Mouse (Mus musculus): ENCODE results near the gene Synpr. TPM values are rescaled to one million over a fixed set of nuclear protein-coding genes. Genes with fewer than 3 reads are reported as not detected.

The Synpr gene
- total and polyA plus RNA-seq, 3 experiments = 0.27 TPM; not detected in 2

DNA sequence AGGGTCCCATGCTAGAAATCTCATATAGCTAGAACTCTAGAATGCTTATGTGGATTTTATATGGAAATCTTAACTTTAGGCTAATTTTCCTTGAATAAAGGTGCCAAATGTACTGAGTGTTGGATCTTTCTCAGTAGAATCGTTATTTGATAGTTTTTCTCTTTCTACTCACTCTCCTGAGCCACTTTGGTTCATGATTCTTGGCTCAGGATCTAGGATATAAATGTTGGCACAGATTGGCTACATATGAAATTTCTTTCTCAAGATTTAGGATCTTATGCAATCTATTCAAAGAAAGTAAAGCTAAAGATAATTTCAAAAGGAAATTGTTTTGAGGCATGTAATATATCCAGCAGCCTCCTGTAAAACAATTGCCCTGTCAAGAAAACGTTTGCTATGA is 263.2 kb downstream of the Synpr start:
- TF ChIP-seq POLR2AphosphoS5 (IDR thresholded peaks at IDR 0.05; ENCODE audit: insufficient replicate concordance, low read depth, low read length) (no peak), GATA1 (IDR thresholded peaks at IDR 0.05; ENCODE audit: borderline replicate concordance, low read length) (no peak), GATA2 (IDR thresholded peaks at IDR 0.05; ENCODE audit: borderline replicate concordance, low read depth, low read length) (no peak), CTCF (IDR thresholded peaks at IDR 0.05; ENCODE audit: low read depth, low read length) (no peak), TAL1 (conservative IDR thresholded peaks at IDR 0.05; ENCODE audit: low read depth, low read length) (no peak)
- no peaks in the 10 kb centered on the region for H3K9me3 ChIP-seq (replicated peaks)
- no peaks in the 10 kb centered on the region for H3K36me3 ChIP-seq (replicated peaks)
- H3K4me3 ChIP-seq (ENCODE audit: low read depth, low read length) = no peak overlapping the region
- ATAC-seq (ENCODE audit: extremely low read depth, insufficient number of reproducible peaks, low FRiP score, poor library complexity, severe bottlenecking) (no peak), DNase-seq (ENCODE audit: low spot score) (no peak)
- H3K27me3 ChIP-seq (ENCODE audit: insufficient read depth, low read length) = no peaks in the 10 kb centered on the region
- no peaks in the 10 kb centered on the region for H3K4me1 ChIP-seq (ENCODE audit: insufficient read depth, low read depth, low read length)

DNA sequence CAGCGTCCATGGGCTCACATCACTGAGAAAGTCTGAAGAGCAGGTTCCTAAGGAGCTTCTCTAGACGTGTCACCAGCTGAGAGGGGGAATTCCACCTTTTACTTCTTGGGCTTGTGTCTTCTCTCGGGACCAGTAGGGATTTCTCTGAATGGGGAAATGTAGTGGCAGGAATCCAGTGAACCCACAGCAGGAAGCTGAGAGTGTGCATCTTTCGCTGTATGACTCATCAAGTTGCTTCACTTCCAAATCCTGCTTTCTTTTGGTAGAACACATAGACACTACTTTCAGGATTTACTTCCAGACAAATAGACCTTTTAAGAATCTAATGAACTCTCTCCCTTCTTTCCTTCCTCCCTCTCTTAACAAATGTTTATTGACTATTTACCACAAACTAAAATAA is 266.6 kb downstream of the Synpr start:
- Histone ChIP-seq H3K4me3 (ENCODE audit: low read depth, low read length) (no peak overlapping the region), H3K36me3 (replicated peaks) (no peaks in the 10 kb centered on the region), H3K27me3 (ENCODE audit: insufficient read depth, low read length) (no peaks in the 10 kb centered on the region), H3K9me3 (replicated peaks) (no peaks in the 10 kb centered on the region), H3K4me1 (ENCODE audit: insufficient read depth, low read depth, low read length) (no peaks in the 10 kb centered on the region)
- TF ChIP-seq CTCF (IDR thresholded peaks at IDR 0.05; ENCODE audit: low read depth, low read length) = no peak
- TF ChIP-seq GATA1 (IDR thresholded peaks at IDR 0.05; ENCODE audit: borderline replicate concordance, low read length) = no peak
- TF ChIP-seq GATA2 (IDR thresholded peaks at IDR 0.05; ENCODE audit: borderline replicate concordance, low read depth, low read length) = no peak
- TF ChIP-seq POLR2AphosphoS5 (IDR thresholded peaks at IDR 0.05; ENCODE audit: insufficient replicate concordance, low read depth, low read length) = no peak
- no peak for TF ChIP-seq TAL1 (conservative IDR thresholded peaks at IDR 0.05; ENCODE audit: low read depth, low read length)
- DNase-seq (ENCODE audit: low spot score) (no peak), ATAC-seq (ENCODE audit: extremely low read depth, insufficient number of reproducible peaks, low FRiP score, poor library complexity, severe bottlenecking) (no peak)

DNA sequence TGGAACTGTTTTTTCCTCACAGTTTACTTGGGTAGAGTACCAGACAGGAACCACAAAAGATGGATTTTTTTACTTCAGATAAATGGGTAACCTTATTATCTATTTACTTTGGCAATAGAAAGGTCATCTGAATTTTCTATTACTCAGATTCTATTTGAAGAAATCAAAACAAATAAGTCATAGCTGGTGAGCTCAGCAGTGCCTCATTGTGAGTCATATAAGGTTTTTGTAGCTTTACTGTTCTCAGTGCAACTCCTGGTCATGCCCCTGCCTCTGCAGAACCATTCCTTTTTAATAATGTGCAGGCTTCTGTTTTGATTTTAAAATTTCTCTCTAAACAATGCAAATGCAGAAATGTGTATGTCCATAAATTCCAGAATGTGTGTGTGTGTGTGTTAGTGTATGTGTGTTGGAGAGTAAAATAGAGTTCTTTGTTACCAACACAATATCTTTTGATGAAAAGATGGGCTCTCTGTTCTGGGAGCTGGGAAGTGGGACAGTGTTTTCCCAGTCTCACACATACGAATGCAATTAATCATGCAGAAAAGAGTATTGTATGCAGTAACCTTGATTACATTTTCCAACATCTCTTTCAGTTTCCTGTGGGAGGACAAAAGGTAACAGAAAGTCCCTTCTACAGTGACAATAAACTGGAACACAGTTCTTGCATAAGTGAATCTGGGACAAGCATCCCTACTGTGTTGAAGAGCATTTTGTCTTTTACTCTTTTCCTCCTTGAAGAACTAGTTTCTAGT is 269.2 kb downstream of the Synpr start:
- ATAC-seq (ENCODE audit: extremely low read depth, insufficient number of reproducible peaks, low FRiP score, poor library complexity, severe bottlenecking) (no peak), DNase-seq (ENCODE audit: low spot score) (no peak)
- no peaks in the 10 kb centered on the region for H3K4me1 ChIP-seq (ENCODE audit: insufficient read depth, low read depth, low read length)
- TF ChIP-seq TAL1 (conservative IDR thresholded peaks at IDR 0.05; ENCODE audit: low read depth, low read length) = no peak
- no peak for TF ChIP-seq GATA2 (IDR thresholded peaks at IDR 0.05; ENCODE audit: borderline replicate concordance, low read depth, low read length)
- no peak for TF ChIP-seq POLR2AphosphoS5 (IDR thresholded peaks at IDR 0.05; ENCODE audit: insufficient replicate concordance, low read depth, low read length)
- no peak for TF ChIP-seq GATA1 (IDR thresholded peaks at IDR 0.05; ENCODE audit: borderline replicate concordance, low read length)
- TF ChIP-seq CTCF (IDR thresholded peaks at IDR 0.05; ENCODE audit: low read depth, low read length) = no peak
- no peaks in the 10 kb centered on the region for H3K9me3 ChIP-seq (replicated peaks)
- no peaks in the 10 kb centered on the region for H3K27me3 ChIP-seq (ENCODE audit: insufficient read depth, low read length)
- H3K36me3 ChIP-seq (replicated peaks) = no peaks in the 10 kb centered on the region
- H3K4me3 ChIP-seq (ENCODE audit: low read depth, low read length) = no peak overlapping the region

DNA sequence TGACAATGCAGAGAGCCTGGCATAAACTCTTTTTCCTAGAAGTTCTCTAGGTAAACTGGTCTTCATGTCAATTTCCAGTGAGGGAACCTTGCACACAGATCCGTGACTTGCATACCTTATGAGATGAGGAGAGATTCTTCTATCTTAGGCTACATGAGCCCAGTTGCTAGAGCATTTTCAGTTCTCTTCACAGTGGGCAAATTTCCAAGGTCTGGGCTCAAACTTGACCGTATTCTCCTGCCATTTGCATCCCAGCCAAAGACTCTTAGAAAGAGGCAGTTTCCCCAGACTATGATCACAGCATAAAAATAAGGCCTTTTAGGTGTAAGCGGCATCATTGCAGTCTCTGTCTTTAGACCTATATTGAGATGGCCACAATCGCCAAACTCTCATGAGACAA is 270.1 kb downstream of the Synpr start:
- H3K9me3 ChIP-seq (replicated peaks) = no peaks in the 10 kb centered on the region
- H3K27me3 ChIP-seq (ENCODE audit: insufficient read depth, low read length) = no peaks in the 10 kb centered on the region
- TF ChIP-seq GATA1 (IDR thresholded peaks at IDR 0.05; ENCODE audit: borderline replicate concordance, low read length) = no peak
- no peak for TF ChIP-seq TAL1 (conservative IDR thresholded peaks at IDR 0.05; ENCODE audit: low read depth, low read length)
- TF ChIP-seq POLR2AphosphoS5 (IDR thresholded peaks at IDR 0.05; ENCODE audit: insufficient replicate concordance, low read depth, low read length) = no peak
- TF ChIP-seq GATA2 (IDR thresholded peaks at IDR 0.05; ENCODE audit: borderline replicate concordance, low read depth, low read length) = no peak
- no peak for TF ChIP-seq CTCF (IDR thresholded peaks at IDR 0.05; ENCODE audit: low read depth, low read length)
- H3K4me1 ChIP-seq (ENCODE audit: insufficient read depth, low read depth, low read length) = no peaks in the 10 kb centered on the region
- ATAC-seq (ENCODE audit: extremely low read depth, insufficient number of reproducible peaks, low FRiP score, poor library complexity, severe bottlenecking) (no peak), DNase-seq (ENCODE audit: low spot score) (no peak)
- no peaks in the 10 kb centered on the region for H3K36me3 ChIP-seq (replicated peaks)
- no peak overlapping the region for H3K4me3 ChIP-seq (ENCODE audit: low read depth, low read length)

DNA sequence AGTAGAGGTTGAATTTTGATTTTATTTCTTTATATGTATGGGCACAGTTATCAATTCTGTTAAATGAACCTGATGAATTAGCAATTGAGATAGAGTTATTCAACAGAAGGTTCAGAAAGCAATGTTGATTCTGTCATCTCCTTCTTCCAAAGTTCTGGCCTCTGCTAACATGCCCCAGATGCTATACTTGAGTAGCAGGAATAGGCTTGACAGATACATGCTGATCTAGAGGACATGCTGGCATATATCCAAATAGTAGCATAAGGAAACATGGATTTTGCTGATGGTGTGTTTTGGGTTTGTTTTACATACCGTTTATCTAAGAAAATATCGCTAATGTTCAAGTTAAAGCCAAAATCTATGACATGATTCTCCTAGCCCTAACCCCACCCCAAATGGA is 273.5 kb downstream of the Synpr start:
- no peaks in the 10 kb centered on the region for H3K4me1 ChIP-seq (ENCODE audit: insufficient read depth, low read depth, low read length)
- H3K9me3 ChIP-seq (replicated peaks) = no peaks in the 10 kb centered on the region
- DNase-seq (ENCODE audit: low spot score) (no peak), ATAC-seq (ENCODE audit: extremely low read depth, insufficient number of reproducible peaks, low FRiP score, poor library complexity, severe bottlenecking) (no peak)
- H3K4me3 ChIP-seq (ENCODE audit: low read depth, low read length) = no peak overlapping the region
- H3K36me3 ChIP-seq (replicated peaks) = no peaks in the 10 kb centered on the region
- no peak for TF ChIP-seq TAL1 (conservative IDR thresholded peaks at IDR 0.05; ENCODE audit: low read depth, low read length)
- TF ChIP-seq GATA2 (IDR thresholded peaks at IDR 0.05; ENCODE audit: borderline replicate concordance, low read depth, low read length) = no peak
- no peak for TF ChIP-seq POLR2AphosphoS5 (IDR thresholded peaks at IDR 0.05; ENCODE audit: insufficient replicate concordance, low read depth, low read length)
- TF ChIP-seq GATA1 (IDR thresholded peaks at IDR 0.05; ENCODE audit: borderline replicate concordance, low read length) = no peak
- no peak for TF ChIP-seq CTCF (IDR thresholded peaks at IDR 0.05; ENCODE audit: low read depth, low read length)
- H3K27me3 ChIP-seq (ENCODE audit: insufficient read depth, low read length) = no peaks in the 10 kb centered on the region

DNA sequence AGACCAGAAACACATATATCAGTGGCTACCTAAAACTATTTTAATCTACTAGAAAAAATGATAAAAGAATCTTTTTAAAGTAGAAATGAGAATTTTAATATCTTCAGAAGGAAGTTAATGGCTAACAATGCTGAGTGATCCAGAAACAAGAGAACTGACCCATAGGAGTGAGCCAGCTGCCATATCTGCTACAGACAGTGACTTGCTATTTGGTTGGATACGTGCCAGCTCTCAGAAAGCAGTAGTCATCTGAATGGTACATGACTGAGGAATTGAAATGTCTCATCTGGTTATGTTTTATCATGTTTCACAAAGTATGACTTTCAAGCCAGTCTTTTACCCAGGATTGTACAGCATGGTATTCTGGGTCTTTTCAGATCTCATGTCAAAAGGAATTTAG is 282.7 kb downstream of the Synpr start:
- H3K9me3 ChIP-seq (replicated peaks) = no peaks in the 10 kb centered on the region
- DNase-seq (ENCODE audit: low spot score) = no peak
- no peak overlapping the region for H3K4me3 ChIP-seq (ENCODE audit: low read depth, low read length)
- no peak for TF ChIP-seq GATA2 (IDR thresholded peaks at IDR 0.05; ENCODE audit: borderline replicate concordance, low read depth, low read length)
- TF ChIP-seq POLR2AphosphoS5 (IDR thresholded peaks at IDR 0.05; ENCODE audit: insufficient replicate concordance, low read depth, low read length) = no peak
- TF ChIP-seq GATA1 (IDR thresholded peaks at IDR 0.05; ENCODE audit: borderline replicate concordance, low read length) = no peak
- TF ChIP-seq TAL1 (conservative IDR thresholded peaks at IDR 0.05; ENCODE audit: low read depth, low read length) = no peak
- TF ChIP-seq CTCF (IDR thresholded peaks at IDR 0.05; ENCODE audit: low read depth, low read length) = no peak
- no peak for ATAC-seq (ENCODE audit: extremely low read depth, insufficient number of reproducible peaks, low FRiP score, poor library complexity, severe bottlenecking)
- no peaks in the 10 kb centered on the region for H3K4me1 ChIP-seq (ENCODE audit: insufficient read depth, low read depth, low read length)
- H3K27me3 ChIP-seq (ENCODE audit: insufficient read depth, low read length) = no peaks in the 10 kb centered on the region
- H3K36me3 ChIP-seq (replicated peaks) = no peaks in the 10 kb centered on the region

All from G1E (cell line).